7 mouse cellular contexts compared by ENCODE assay signal in the genomic region with DNA sequence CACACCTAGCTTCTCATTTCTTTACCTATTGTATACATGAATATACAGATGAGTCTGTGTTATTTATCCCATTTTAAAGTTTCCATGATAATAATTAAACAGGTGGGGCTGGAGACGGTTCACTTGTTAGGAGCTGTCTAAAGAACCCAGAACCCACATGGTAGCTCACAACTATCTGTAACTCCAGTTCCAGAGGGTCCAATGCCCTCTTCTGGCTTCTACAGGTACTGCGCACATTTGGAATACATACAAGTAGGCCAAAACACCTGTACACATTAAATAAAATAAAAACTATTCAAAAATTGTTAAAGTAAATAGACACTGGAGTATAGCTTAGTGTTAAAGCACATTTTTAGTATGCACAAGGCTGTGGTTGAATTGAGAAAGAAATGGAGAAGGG. TPM values are rescaled to one million over a fixed set of nuclear protein-coding genes. Genes with fewer than 3 reads are reported as not detected.
DNase-seq lines count a peak whose midpoint lies in the region; ATAC-seq lines count a peak whose summit lies in the region.

No protein-coding gene starts in this region.

- 0 out of 2 replicates have a peak, but pooled peaks cover 5% of the 10 kb centered on the region for H3K36me3 ChIP-seq in kidney, embryonic 16.5 days (ENCODE audit: insufficient read depth, low read length)

- H3K4me2 ChIP-seq in kidney, embryonic 16.5 days (replicated peaks; ENCODE audit: low read depth, low read length): no peak overlapping the region

- WGBS in kidney, embryonic 16.5 days: 78% methylated on average over 2 of the region's 2 CpGs

- no peak overlapping the region for H3K9ac ChIP-seq in kidney, embryonic 16.5 days (replicated peaks; ENCODE audit: low read length)

- no peak overlapping the region for H3K27ac ChIP-seq in kidney, embryonic 16.5 days (ENCODE audit: low read length)

- H3K27me3 ChIP-seq in kidney, embryonic 16.5 days (ENCODE audit: insufficient read depth, low read length): no peaks in the 10 kb centered on the region

- H3K4me1 ChIP-seq in kidney, embryonic 16.5 days (ENCODE audit: insufficient read depth, low read length): no peaks in the 10 kb centered on the region

- no peak overlapping the region for H3K4me3 ChIP-seq in kidney, embryonic 16.5 days (ENCODE audit: low read length)

- ATAC-seq in kidney, embryonic 16.5 days (ENCODE audit: low FRiP score, low TSS enrichment): no peak

- no peaks in the 10 kb centered on the region for H3K9me3 ChIP-seq in kidney, embryonic 16.5 days (ENCODE audit: low read length)

- peak; percentile 67 for DNase-seq in kidney, adult 9 months
- peak; percentile 34 to 61 for DNase-seq in CD8-positive naive resting alpha-beta T cell, adult 2 months (ENCODE audit: low read depth in 2 of 2, low spot score in 2 of 2)
- DNase-seq in NIH3T3 (ENCODE audit: low read depth): peak; percentile 65
- DNase-seq in kidney, postnatal 14 days: peak; percentile 47
- peak; percentile 76 for DNase-seq in thymus, postnatal 14 days
- DNase-seq in cerebellum, adult 18-20 months: no peak

RNA-seq across cellular contexts. Expression of gene Tmem50b, which starts 15.3 kb away (rescaled TPM):
- 42.1 and 47.7 TPM in 2 replicates for polyA plus RNA-seq in kidney, embryonic 16.5 days (2015; fragmentation: Nextera tagmentation; extraction: Ambion mirVana)

RNA-seq across cellular contexts. Expression of gene Ifngr2, which starts 35.4 kb away (rescaled TPM):
- polyA plus RNA-seq in kidney, embryonic 16.5 days (2015; fragmentation: Nextera tagmentation; extraction: Ambion mirVana): 52.1 and 52.7 TPM in 2 replicates

RNA-seq across cellular contexts. Expression of gene Dnajc28, which starts 36.5 kb away (rescaled TPM):
- polyA plus RNA-seq in kidney, embryonic 16.5 days (2015; fragmentation: Nextera tagmentation; extraction: Ambion mirVana): 3.8 and 4.9 TPM in 2 replicates

Comparison
In these comparisons a context has a peak if more than half of its experiments do, and no peak if none do; other contexts are left out.
1. DNase-seq: peak in kidney, adult 9 months (single experiment), CD8-positive naive resting alpha-beta T cell, adult 2 months (2 of 2), NIH3T3 (single experiment), kidney, postnatal 14 days (single experiment) and thymus, postnatal 14 days (single experiment); none in cerebellum, adult 18-20 months (0 of 2).